Mouse (Mus musculus) forebrain, embryonic 15.5 days (tissue): Measurements from ENCODE around the gene Gm49320. TPM values are rescaled to one million over a fixed set of nuclear protein-coding genes. Genes with fewer than 3 reads are reported as not detected.

ENCODE experiments used
- ATAC-seq: fragments of 200-750 bp; cut with Nextera tagmentation; replicated peaks from 2 replicates; pipeline ENCODE4 v1.8.0; 2017; ENCODE audit warnings: mild to moderate bottlenecking, moderate TSS enrichment, moderate library complexity
- H3K27ac ChIP-seq: fragments of 300-500 bp; sonication (generic); replicated peaks from 2 replicates; pipeline ENCODE4 v1.5.1; 2015; ENCODE audit warnings: mild to moderate bottlenecking, inconsistent platforms
- H3K27me3 ChIP-seq: fragments of 300-500 bp; sonication (generic); 2 replicates; pipeline ENCODE4 v1.6.1; 2015; ENCODE audit warnings: inconsistent platforms
- H3K36me3 ChIP-seq: fragments of 300-500 bp; sonication (generic); 2 replicates; pipeline ENCODE4 v1.6.1; 2015; ENCODE audit warnings: mild to moderate bottlenecking, inconsistent platforms
- H3K4me1 ChIP-seq: fragments of 300-500 bp; sonication (generic); 2 replicates; pipeline ENCODE4 v1.6.1; 2015; ENCODE audit warnings: inconsistent platforms
- H3K4me2 ChIP-seq: fragments of 300-500 bp; sonication (generic); replicated peaks from 2 replicates; pipeline ENCODE4 v1.6.1; 2015; ENCODE audit warnings: mild to moderate bottlenecking, inconsistent platforms
- H3K4me3 ChIP-seq: fragments of 300-500 bp; sonication (generic); 2 replicates; pipeline ENCODE4 v1.5.1; 2015; ENCODE audit warnings: mild to moderate bottlenecking, inconsistent platforms
- H3K9ac ChIP-seq: fragments of 300-500 bp; sonication (generic); replicated peaks from 2 replicates; pipeline ENCODE4 v1.6.1; 2015; ENCODE audit warnings: mild to moderate bottlenecking, inconsistent platforms
- H3K9me3 ChIP-seq: fragments of 300-500 bp; sonication (generic); 2 replicates; pipeline ENCODE4 v1.6.1; 2016; ENCODE audit warnings: inconsistent platforms
- WGBS: fragments of 180-500 bp; shearing (Covaris S2); methylation state at CpG from one replicate; pipeline ENCODE4 v1.1.7; 2015; ENCODE audit warnings: mixed read lengths; 5-methylcytosine and 5-hydroxymethylcytosine counted together
- polyA plus RNA-seq: library from polyadenylated mRNA; unstranded; fragments of >200 nt; fragmentation: Nextera tagmentation; extraction: Ambion mirVana; gene quantifications from 2 replicates; pipeline ENCODE4 v1.2.1, GENCODE M21; 2015

Gm49320 gene
- polyA plus RNA-seq, 1 experiment from 2014 or later, result 0.89 TPM

- WGBS, result 65% methylated on average over 10 of the region's 10 CpGs
- H3K9me3 ChIP-seq, result no peaks in the 10 kb centered on the region
- no peaks in the 10 kb centered on the region for H3K36me3 ChIP-seq
- no peak overlapping the region for H3K27ac ChIP-seq
- no peak overlapping the region for H3K9ac ChIP-seq
- no peak overlapping the region for H3K4me3 ChIP-seq
- no peak for ATAC-seq
- no peak overlapping the region for H3K4me2 ChIP-seq
- 0 out of 2 replicates have a peak, but pooled peaks cover 6% of the 10 kb centered on the region for H3K27me3 ChIP-seq
- peaks cover 7% of the 10 kb centered on the region; the same call in 1 of the 2 replicates for H3K4me1 ChIP-seq
Observed at GRCm38 (mm10) chr8:4230612-4231351, 7.9 kb upstream of the Gm49320 start.

DNA sequence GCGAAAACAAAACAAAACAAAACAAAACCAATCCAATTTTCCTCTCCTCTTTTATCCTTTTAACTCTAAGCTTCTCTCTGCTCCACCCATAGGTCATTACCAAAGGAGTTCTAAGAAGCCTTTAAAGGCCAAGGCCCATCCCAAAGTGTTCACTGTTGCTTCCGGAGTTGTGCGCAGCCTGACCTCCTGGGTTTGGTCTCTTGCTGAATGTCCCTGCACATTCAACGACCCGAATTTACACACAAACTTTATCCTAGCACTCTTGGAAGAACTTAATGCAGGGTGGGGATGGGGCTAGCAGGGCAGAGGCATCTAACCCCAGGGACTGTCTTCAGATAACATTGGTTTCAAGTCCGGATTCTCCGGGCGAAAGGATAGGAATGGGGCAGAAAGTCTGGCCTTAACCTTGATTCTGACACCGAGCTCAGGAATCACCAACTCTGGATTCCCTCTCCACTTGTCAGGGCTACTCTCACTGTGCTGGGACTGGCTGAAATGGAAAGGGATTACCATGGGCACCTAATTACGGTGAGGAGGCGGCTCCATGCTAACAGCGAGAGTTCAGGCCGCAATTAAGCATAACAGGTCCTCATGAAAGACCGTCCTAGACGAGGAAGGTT, 741 bp upstream of the Gm49320 start:
- 18% methylated on average over 15 of the region's 15 CpGs for WGBS
- Histone ChIP-seq H3K27ac (peak overlapping the region; percentile 91), H3K9ac (peak overlapping the region; percentile 57), H3K4me3 (peak overlapping the region; percentile 63), H3K4me1 (peaks cover 29% of the 10 kb centered on the region), H3K27me3 (no peaks in the 10 kb centered on the region), H3K36me3 (peaks cover 3% of the 10 kb centered on the region; the same call in 1 of the 2 replicates), H3K9me3 (no peaks in the 10 kb centered on the region), H3K4me2 (peak overlapping the region; percentile 52)
- ATAC-seq, result no peak; the same call in 1 of the 2 replicates

DNA sequence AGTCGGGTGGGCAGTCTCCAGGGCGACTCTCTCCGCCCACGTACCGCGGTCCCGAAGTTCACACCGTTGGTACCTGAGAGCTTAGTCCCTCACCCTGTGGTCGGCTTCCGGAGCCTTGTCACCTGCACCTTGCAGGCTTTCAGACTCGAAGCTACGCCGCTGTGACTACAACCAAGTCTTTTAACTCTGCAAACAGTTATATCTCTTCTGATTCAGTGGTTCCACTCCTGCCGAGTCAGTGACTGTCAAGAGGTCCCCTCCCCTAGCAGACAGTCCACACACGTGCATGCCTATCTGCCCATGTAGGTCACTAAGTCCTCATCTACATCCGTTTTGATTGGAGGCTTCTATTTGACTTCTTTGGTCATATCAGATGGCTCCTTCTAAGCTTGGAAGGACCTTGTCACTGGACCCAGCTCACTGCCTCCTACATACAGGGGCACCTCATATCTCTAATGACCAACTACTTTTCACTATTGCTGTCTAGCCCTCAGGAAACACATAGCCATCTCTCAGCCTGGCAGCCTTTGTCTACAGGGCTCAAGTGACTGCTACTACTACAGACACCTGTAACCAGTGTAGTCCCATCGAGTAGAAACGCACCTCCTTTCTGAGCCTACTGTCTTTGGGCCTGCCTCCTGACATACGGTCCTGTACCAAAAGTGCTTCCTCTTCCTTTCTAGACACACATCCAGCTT, 677 bp downstream of the Gm49320 start:
- Histone ChIP-seq H3K9ac (peak overlapping the region; percentile 63), H3K9me3 (no peaks in the 10 kb centered on the region), H3K36me3 (peaks cover 17% of the 10 kb centered on the region), H3K4me1 (peaks cover 29% of the 10 kb centered on the region), H3K4me3 (peak overlapping the region; percentile 63), H3K4me2 (peak overlapping the region; percentile 80), H3K27ac (peak overlapping the region; percentile 91), H3K27me3 (no peaks in the 10 kb centered on the region)
- ATAC-seq, result peak; percentile 44
- WGBS, result 13% methylated on average over 19 of the region's 19 CpGs

DNA sequence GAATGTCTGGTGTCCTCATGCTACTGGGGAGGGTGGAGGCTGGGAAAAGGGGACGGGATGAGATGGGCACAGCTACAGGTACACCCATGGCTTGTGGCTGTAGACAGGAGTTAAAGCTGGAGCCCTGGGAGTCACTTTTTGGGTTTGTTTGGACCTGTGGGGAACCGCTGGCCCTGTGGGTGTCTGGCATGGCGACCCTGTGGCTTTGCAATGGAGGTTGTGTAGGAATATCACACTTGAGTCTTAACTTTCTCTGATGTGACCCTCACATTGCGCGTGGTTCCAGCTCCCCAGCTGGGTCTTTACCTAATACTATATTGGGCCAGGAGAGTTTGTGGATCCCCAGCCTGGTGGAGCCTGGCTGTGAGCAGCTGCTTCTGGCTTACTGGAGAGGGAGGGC, 6.4 kb downstream of the Gm49320 start:
- Histone ChIP-seq H3K27ac (no peak overlapping the region), H3K4me2 (no peak overlapping the region), H3K27me3 (no peaks in the 10 kb centered on the region), H3K4me3 (no peak overlapping the region), H3K9me3 (no peaks in the 10 kb centered on the region), H3K36me3 (peaks cover 55% of the 10 kb centered on the region), H3K4me1 (peaks cover 12% of the 10 kb centered on the region), H3K9ac (no peak overlapping the region)
- no peak for ATAC-seq
- 93% methylated on average over 5 of the region's 5 CpGs for WGBS

- H3K4me2 ChIP-seq, result no peak overlapping the region
- peaks cover 55% of the 10 kb centered on the region for H3K36me3 ChIP-seq
- no peak overlapping the region for H3K27ac ChIP-seq
- no peaks in the 10 kb centered on the region for H3K9me3 ChIP-seq
- H3K4me1 ChIP-seq, result peaks cover 11% of the 10 kb centered on the region
- ATAC-seq, result no peak
- no peak overlapping the region for H3K9ac ChIP-seq
- 80% methylated on average over 13 of the region's 13 CpGs for WGBS
- H3K27me3 ChIP-seq, result no peaks in the 10 kb centered on the region
- no peak overlapping the region for H3K4me3 ChIP-seq
Observed at GRCm38 (mm10) chr8:4245737-4246136, 7.1 kb downstream of the Gm49320 start.

DNA sequence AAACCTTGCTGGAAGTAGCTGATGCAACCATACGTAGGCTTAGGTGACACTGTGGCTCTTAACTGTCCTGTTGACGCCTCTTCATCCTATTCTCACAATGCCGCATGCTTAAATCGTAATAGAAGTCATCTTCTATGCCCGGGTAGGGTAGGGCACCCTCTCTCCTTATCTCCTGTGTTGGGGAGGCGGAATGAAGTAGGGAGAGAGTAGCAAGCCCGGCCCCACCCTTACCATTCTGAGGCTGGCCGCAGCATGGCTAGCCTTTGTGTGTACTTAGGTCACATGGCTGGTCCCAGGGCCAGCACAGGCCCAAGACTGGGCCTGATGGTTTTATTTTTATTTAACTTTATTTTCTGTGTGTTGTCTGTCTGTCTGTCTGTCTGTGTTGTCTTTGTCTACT, 8.6 kb downstream of the Gm49320 start:
- 93% methylated on average over 8 of the region's 8 CpGs for WGBS
- H3K9ac ChIP-seq, result no peak overlapping the region
- H3K27me3 ChIP-seq, result no peaks in the 10 kb centered on the region
- H3K4me2 ChIP-seq, result no peak overlapping the region
- H3K4me3 ChIP-seq, result no peak overlapping the region
- H3K9me3 ChIP-seq, result no peaks in the 10 kb centered on the region
- H3K36me3 ChIP-seq, result peaks cover 55% of the 10 kb centered on the region
- ATAC-seq, result no peak
- H3K4me1 ChIP-seq, result peaks cover 8% of the 10 kb centered on the region
- no peak overlapping the region for H3K27ac ChIP-seq

GRCm38 (mm10) chr8:4247951-4248540, 9.4 kb downstream of the Gm49320 start, which contains the start of gene Tgfbr3l:
Gene Tgfbr3l, plus strand, starts transcription at chr8:4248214.
- H3K4me3 ChIP-seq, result no peak within 1 kb of the TSS
- H3K9me3 ChIP-seq, result no peaks in the 10 kb centered on the region
- no peak for ATAC-seq
- H3K36me3 ChIP-seq, result peaks cover 51% of the 10 kb centered on the region
- 77% methylated on average over 15 of the region's 15 CpGs for WGBS
- no peaks in the 10 kb centered on the region for H3K27me3 ChIP-seq
- H3K27ac ChIP-seq, result no peak within 1 kb of the TSS
- H3K4me1 ChIP-seq, result peaks cover 13% of the 10 kb centered on the region
- H3K9ac ChIP-seq, result no peak within 1 kb of the TSS
- no peak within 1 kb of the TSS for H3K4me2 ChIP-seq

DNA sequence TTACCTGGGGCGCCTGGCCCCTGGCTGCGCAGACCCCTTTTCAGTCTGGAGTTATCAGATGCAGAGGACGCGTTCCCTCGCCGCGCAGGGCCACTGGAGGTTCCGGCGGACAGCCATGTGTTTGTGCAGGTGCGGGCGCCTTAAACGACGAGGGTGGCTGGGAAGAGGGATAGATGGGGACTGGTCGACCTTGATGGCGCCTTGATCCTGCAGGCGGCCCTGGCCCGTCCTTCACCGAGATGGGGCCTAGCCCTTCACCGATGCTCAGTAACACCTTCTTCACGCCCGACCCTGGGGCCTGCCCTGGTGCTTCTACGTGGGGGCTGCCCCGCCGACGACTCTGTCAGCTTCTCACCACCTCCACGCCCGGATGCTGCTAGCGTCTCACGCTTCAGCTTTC, 10.5 kb downstream of the Gm49320 start:
- Histone ChIP-seq H3K27ac (no peak overlapping the region), H3K9me3 (no peaks in the 10 kb centered on the region), H3K4me3 (no peak overlapping the region), H3K27me3 (no peaks in the 10 kb centered on the region), H3K9ac (no peak overlapping the region), H3K36me3 (peaks cover 40% of the 10 kb centered on the region), H3K4me1 (peaks cover 21% of the 10 kb centered on the region), H3K4me2 (no peak overlapping the region)
- WGBS, result 22% methylated on average over 29 of the region's 29 CpGs
- ATAC-seq, result no peak

DNA sequence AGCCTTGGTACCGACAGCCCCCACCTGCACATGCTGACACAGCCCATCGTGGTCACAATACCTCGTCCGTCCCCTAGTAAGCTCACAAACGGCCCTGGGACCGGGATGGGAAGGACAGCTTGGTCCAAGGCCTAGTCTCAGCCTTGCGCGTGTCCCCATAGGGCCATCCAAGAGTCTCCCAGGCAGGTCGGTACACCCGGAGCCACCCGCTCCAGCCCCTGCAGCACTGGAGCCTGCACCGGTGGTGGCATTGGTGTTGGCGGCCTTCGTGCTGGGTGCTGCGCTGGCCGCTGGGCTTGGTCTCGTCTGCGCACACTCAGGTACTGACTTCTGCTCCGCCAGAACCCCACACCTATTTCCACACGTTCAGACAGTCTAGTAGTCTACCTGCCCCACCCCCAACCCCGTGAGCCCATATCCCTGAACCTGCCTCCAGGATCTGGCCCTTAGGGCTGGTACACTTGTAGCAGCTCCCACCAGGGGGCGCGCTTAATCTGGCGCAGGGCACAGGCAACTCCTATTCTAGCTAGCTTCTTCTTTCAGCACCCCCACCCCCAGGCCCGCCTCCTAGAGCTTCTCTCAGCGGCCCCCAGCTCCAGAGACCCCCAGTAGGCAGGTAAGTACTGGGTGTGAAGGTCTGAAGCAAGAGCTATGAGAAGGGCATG, 11.8 kb downstream of the Gm49320 start:
- no peak overlapping the region for H3K9ac ChIP-seq
- no peak overlapping the region for H3K4me3 ChIP-seq
- WGBS, result 33% methylated on average over 26 of the region's 26 CpGs
- no peak overlapping the region for H3K27ac ChIP-seq
- H3K36me3 ChIP-seq, result peaks cover 38% of the 10 kb centered on the region
- H3K4me2 ChIP-seq, result no peak overlapping the region
- H3K27me3 ChIP-seq, result no peaks in the 10 kb centered on the region
- no peaks in the 10 kb centered on the region for H3K9me3 ChIP-seq
- peak; percentile 20; the same call in 1 of the 2 replicates for ATAC-seq
- H3K4me1 ChIP-seq, result peaks cover 31% of the 10 kb centered on the region

- ATAC-seq, result peak; percentile 0; the same call in 1 of the 2 replicates
- Histone ChIP-seq H3K27me3 (no peaks in the 10 kb centered on the region), H3K4me1 (peaks cover 46% of the 10 kb centered on the region), H3K4me3 (peak overlapping the region; percentile 89), H3K9me3 (no peaks in the 10 kb centered on the region), H3K4me2 (peak overlapping the region; percentile 72), H3K9ac (peak overlapping the region; percentile 51), H3K27ac (peak overlapping the region; percentile 95), H3K36me3 (peaks cover 36% of the 10 kb centered on the region)
- 43% methylated on average over 8 of the region's 8 CpGs for WGBS
Observed at GRCm38 (mm10) chr8:4252116-4252760, 13.6 kb downstream of the Gm49320 start.
